8 mouse cellular contexts compared by ENCODE assay signal in genomic region chr9:14275792-14276480, GRCm38 (mm10). TPM values are rescaled to one million over a fixed set of nuclear protein-coding genes. Genes with fewer than 3 reads are reported as not detected.
A peak's percentile ranks its signal among the peaks of the same experiment; 100 is the strongest.
DNase-seq lines count a peak whose midpoint lies in the region; ATAC-seq and TF ChIP-seq lines count a peak whose summit lies in the region.

No protein-coding gene starts in this region.

- peak overlapping the region; percentile 72 for H3K4me3 ChIP-seq in G1E (ENCODE audit: low read depth, low read length)
- H3K4me3 ChIP-seq in forebrain, embryonic 16.5 days (replicated peaks; ENCODE audit: low read length): peak overlapping the region; percentile 98
- H3K4me3 ChIP-seq in layer of hippocampus, adult 2 months: peak overlapping the region; percentile 96
- H3K4me3 ChIP-seq in lung, embryonic 14.5 days (ENCODE audit: low read depth, low read length): peak overlapping the region; percentile 87
- H3K4me3 ChIP-seq in olfactory bulb, adult 2 months (ENCODE audit: insufficient read depth, low read depth, low read length): peak overlapping the region; percentile 80
- H3K4me3 ChIP-seq in thymus, adult 2 months (ENCODE audit: control insufficient read depth, insufficient read depth, low read length): peak overlapping the region; percentile 76

- no peaks in the 10 kb centered on the region for H3K36me3 ChIP-seq in G1E (replicated peaks)
- H3K36me3 ChIP-seq in forebrain, embryonic 16.5 days (ENCODE audit: control insufficient read depth, insufficient read depth): no peaks in the 10 kb centered on the region
- H3K36me3 ChIP-seq in lung, embryonic 14.5 days (ENCODE audit: insufficient read depth): no peaks in the 10 kb centered on the region
- H3K36me3 ChIP-seq in thymus, adult 2 months (ENCODE audit: control insufficient read depth, insufficient read depth, low read length): no peaks in the 10 kb centered on the region

- peak; percentile 72 for DNase-seq in G1E (ENCODE audit: low spot score)
- peak; percentile 98 to 99 for DNase-seq in cerebellum, adult 18-20 months
- DNase-seq in heart, postnatal 36 days: peak; percentile 96
- peak; percentile 98 to 99 for DNase-seq in layer of hippocampus, adult 2 months (ENCODE audit: low spot score in 2 of 2)
- DNase-seq in lung, embryonic 14.5 days: peak; percentile 99
- peak; percentile 98 for DNase-seq in thymus, adult 2 months

- H3K4me1 ChIP-seq in G1E (ENCODE audit: insufficient read depth, low read depth, low read length): peaks cover 16% of the 10 kb centered on the region
- H3K4me1 ChIP-seq in forebrain, embryonic 16.5 days (replicated peaks; ENCODE audit: control insufficient read depth, insufficient read depth, low read length): peaks cover 9% of the 10 kb centered on the region
- no peaks in the 10 kb centered on the region for H3K4me1 ChIP-seq in lung, embryonic 14.5 days (ENCODE audit: insufficient read depth)
- peaks cover 5% of the 10 kb centered on the region for H3K4me1 ChIP-seq in olfactory bulb, adult 2 months (ENCODE audit: control insufficient read depth, insufficient read depth, low read length)
- peaks cover 4% of the 10 kb centered on the region; the same call in 1 of the 2 replicates for H3K4me1 ChIP-seq in thymus, adult 2 months (replicated peaks; ENCODE audit: control insufficient read depth, insufficient read depth, low read length)

- H3K27ac ChIP-seq in forebrain, embryonic 16.5 days (ENCODE audit: low read length): peak overlapping the region; percentile 93
- H3K27ac ChIP-seq in layer of hippocampus, adult 2 months: peak overlapping the region; percentile 95
- peak overlapping the region; percentile 93 for H3K27ac ChIP-seq in lung, embryonic 14.5 days (ENCODE audit: low read depth)
- peak overlapping the region; percentile 87 for H3K27ac ChIP-seq in olfactory bulb, adult 2 months (ENCODE audit: insufficient read depth, low read depth, low read length)
- peak overlapping the region; percentile 88 for H3K27ac ChIP-seq in thymus, adult 2 months (ENCODE audit: control insufficient read depth, insufficient read depth, low read length)

- peaks cover 19% of the 10 kb centered on the region for H3K27me3 ChIP-seq in G1E (ENCODE audit: insufficient read depth, low read length)
- no peaks in the 10 kb centered on the region for H3K27me3 ChIP-seq in forebrain, embryonic 16.5 days (replicated peaks; ENCODE audit: control insufficient read depth, insufficient read depth, low read length)
- no peaks in the 10 kb centered on the region for H3K27me3 ChIP-seq in lung, embryonic 14.5 days (ENCODE audit: insufficient read depth, low read length)
- H3K27me3 ChIP-seq in thymus, adult 2 months (ENCODE audit: control insufficient read depth, insufficient read depth, low read length): no peaks in the 10 kb centered on the region

- no peaks in the 10 kb centered on the region for H3K9me3 ChIP-seq in G1E (replicated peaks)
- no peaks in the 10 kb centered on the region for H3K9me3 ChIP-seq in forebrain, embryonic 16.5 days (ENCODE audit: control insufficient read depth, low read length)
- H3K9me3 ChIP-seq in lung, embryonic 14.5 days (ENCODE audit: low read depth, low read length): no peaks in the 10 kb centered on the region

- intact Hi-C loops in heart, postnatal 36 days (cut with DNase I): loop anchor here (5.0 kb wide), 3 partner anchors 106 to 379 kb away; partner anchors contain the start of gene Endod1

- TF ChIP-seq POLR2A in olfactory bulb, adult 2 months (IDR thresholded peaks at IDR 0.05; ENCODE audit: insufficient read depth, low read depth, low read length): peak; percentile 29; the same call in 1 of the 2 replicates
- no peak for TF ChIP-seq POLR2A in thymus, adult 2 months (IDR thresholded peaks at IDR 0.05; ENCODE audit: control insufficient read depth, extremely low read depth, insufficient read depth, low read length, poor library complexity)

- TF ChIP-seq CTCF in G1E (IDR thresholded peaks at IDR 0.05; ENCODE audit: low read depth, low read length): 0 out of 2 replicates have a peak, but pooled peaks have one; percentile 6
- peak; percentile 87 for TF ChIP-seq CTCF in layer of hippocampus, adult 2 months (conservative IDR thresholded peaks at IDR 0.05)
- peak; percentile 79 for TF ChIP-seq CTCF in lung, embryonic 14.5 days (IDR thresholded peaks at IDR 0.05; ENCODE audit: low read depth)
- peak; percentile 11; the same call in 1 of the 2 replicates for TF ChIP-seq CTCF in olfactory bulb, adult 2 months (IDR thresholded peaks at IDR 0.05; ENCODE audit: insufficient read depth, low read depth, low read length)
- TF ChIP-seq CTCF in thymus, adult 2 months (IDR thresholded peaks at IDR 0.05; ENCODE audit: borderline replicate concordance, control insufficient read depth, extremely low read depth, insufficient read depth, low read length, poor library complexity): no peak

- H3K4me2 ChIP-seq in forebrain, embryonic 16.5 days (ENCODE audit: low read length): peak overlapping the region; percentile 70
- H3K4me2 ChIP-seq in lung, embryonic 14.5 days: peak overlapping the region; percentile 69

- peak overlapping the region; percentile 84 for H3K9ac ChIP-seq in forebrain, embryonic 16.5 days (replicated peaks; ENCODE audit: low read depth, low read length)
- H3K9ac ChIP-seq in lung, embryonic 14.5 days: peak overlapping the region; percentile 84

- under 1% methylated on average over 54 of the region's 54 CpGs for whole genome bisulfite sequencing in forebrain, embryonic 16.5 days
- WGBS in lung, embryonic 14.5 days: under 1% methylated on average over 46 of the region's 54 CpGs
- WGBS in olfactory bulb, adult 2 months: under 1% methylated on average over 54 of the region's 54 CpGs
- under 1% methylated on average over 51 of the region's 54 CpGs for whole genome bisulfite sequencing in thymus, adult 2 months

- peak; percentile 95 for ATAC-seq in G1E (ENCODE audit: extremely low read depth, insufficient number of reproducible peaks, low FRiP score, poor library complexity, severe bottlenecking)
- ATAC-seq in forebrain, embryonic 16.5 days: peak; percentile 98
- ATAC-seq in lung, embryonic 14.5 days (ENCODE audit: insufficient read depth): peak; percentile 99

RNA-seq across cellular contexts. Expression of gene Sesn3, which starts 1.1 kb away (rescaled TPM):
- total RNA-seq in G1E (2014; fragmentation: Nextera tagmentation) (not detected in 2 replicates), G1E (2017) (0.22 and 0.35 TPM in 2 replicates)
- 0.07 TPM in 1 of 2 replicates, not detected in the other for polyA plus RNA-seq in G1E (2012)
- 9.6 and 11.5 TPM in 2 replicates for polyA plus RNA-seq in forebrain, embryonic 16.5 days (2015; fragmentation: Nextera tagmentation; extraction: Ambion mirVana)
- total RNA-seq in heart, postnatal 36 days (2021): 10 to 100 TPM; 23.3 to 25.0 TPM
- total RNA-seq in layer of hippocampus, adult 2 months (2021): 10 to 100 TPM; 66.8 TPM
- 23.1 and 23.5 TPM in 2 replicates for polyA plus RNA-seq in lung, embryonic 14.5 days (2014; fragmentation: Nextera tagmentation; extraction: Ambion mirVana)
- polyA plus RNA-seq in olfactory bulb, adult 2 months (2012; ENCODE audit: insufficient read depth, insufficient read length, low replicate concordance, missing spikeins): 243 TPM in 1 of 2 replicates, not detected in the other
- 23.6 and 55.7 TPM in 2 replicates for polyA plus RNA-seq in thymus, adult 2 months (2012; rRNA removed)

Comparison
In these comparisons a context has a peak if more than half of its experiments do, and no peak if none do; other contexts are left out.
1. Peak in every context shown above with its lines: DNase-seq, ATAC-seq, H3K4me3 ChIP-seq and H3K27ac ChIP-seq.